Mouse (Mus musculus): Measurements from ENCODE around the gene Frk. TPM values are rescaled to one million over a fixed set of nuclear protein-coding genes. Genes with fewer than 3 reads are reported as not detected.

The Frk gene
- polyA plus RNA-seq, 1 experiment from 2014 or later = 21.9 TPM

DNA sequence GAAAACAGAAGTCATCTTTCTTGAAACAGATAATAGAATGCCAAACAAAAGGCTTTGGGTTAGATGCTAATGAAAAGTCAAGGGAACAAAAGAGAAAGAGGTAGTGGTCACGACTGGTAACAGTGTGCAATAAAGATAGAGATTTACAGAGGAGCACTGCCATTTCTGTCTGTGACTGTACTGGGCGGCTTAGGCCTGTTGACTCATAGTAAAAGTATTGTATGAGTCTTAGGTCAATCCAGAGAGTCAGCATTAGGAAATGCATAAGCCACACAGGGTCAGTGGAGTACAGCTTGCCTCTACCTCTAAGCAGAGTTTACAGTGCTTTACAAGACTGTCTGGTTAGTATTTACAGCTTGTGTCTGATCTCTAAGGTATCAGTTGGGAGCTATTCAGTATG is 24.6 kb downstream of the Frk start:
- Histone ChIP-seq H3K27ac (ENCODE audit: low read length) (no peak overlapping the region), H3K4me3 (ENCODE audit: low read length) (no peak overlapping the region), H3K36me3 (ENCODE audit: control insufficient read depth, insufficient read depth, low read length) (no peaks in the 10 kb centered on the region), H3K9me3 (ENCODE audit: control insufficient read depth, low read length) (no peaks in the 10 kb centered on the region), H3K4me2 (ENCODE audit: low read depth, low read length) (no peak overlapping the region), H3K27me3 (replicated peaks; ENCODE audit: control insufficient read depth, insufficient read depth, low read length) (no peaks in the 10 kb centered on the region), H3K9ac (ENCODE audit: low read depth, low read length) (no peak overlapping the region), H3K4me1 (ENCODE audit: control insufficient read depth, insufficient read depth, low read length) (no peaks in the 10 kb centered on the region; the same call in 1 of the 2 replicates)
- WGBS = 61% methylated on average over 2 of the region's 2 CpGs
- peak; percentile 34; the same call in 1 of the 2 replicates for ATAC-seq

DNA sequence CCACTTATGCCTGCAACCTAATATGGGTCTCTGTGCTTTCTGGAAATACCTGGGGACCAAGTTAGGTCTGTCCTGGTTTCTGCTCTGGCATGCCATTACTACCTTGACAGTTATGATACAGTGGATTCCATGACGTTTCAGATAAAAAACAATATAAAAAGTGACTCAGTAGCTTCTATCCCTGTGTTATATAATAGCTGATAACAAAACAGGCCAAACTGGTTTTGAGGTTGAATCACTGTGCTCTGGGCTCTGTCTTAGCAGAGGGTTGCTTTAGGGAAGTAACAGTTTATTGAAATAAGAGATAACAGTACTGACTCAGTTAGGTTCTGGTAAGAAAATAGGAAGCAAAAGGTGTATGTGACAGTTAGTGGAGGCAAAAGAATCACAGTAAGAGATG is 25.4 kb downstream of the Frk start:
- H3K36me3 ChIP-seq (ENCODE audit: control insufficient read depth, insufficient read depth, low read length) = no peaks in the 10 kb centered on the region
- no peaks in the 10 kb centered on the region for H3K9me3 ChIP-seq (ENCODE audit: control insufficient read depth, low read length)
- peak; percentile 93 for ATAC-seq
- whole genome bisulfite sequencing = 41% methylated on average over 1 of the region's 1 CpGs
- no peak overlapping the region for H3K4me2 ChIP-seq (ENCODE audit: low read depth, low read length)
- no peak overlapping the region for H3K4me3 ChIP-seq (ENCODE audit: low read length)
- no peaks in the 10 kb centered on the region for H3K27me3 ChIP-seq (replicated peaks; ENCODE audit: control insufficient read depth, insufficient read depth, low read length)
- peaks cover 3% of the 10 kb centered on the region; the same call in 1 of the 2 replicates for H3K4me1 ChIP-seq (ENCODE audit: control insufficient read depth, insufficient read depth, low read length)
- no peak overlapping the region for H3K27ac ChIP-seq (ENCODE audit: low read length)
- H3K9ac ChIP-seq (ENCODE audit: low read depth, low read length) = no peak overlapping the region

GRCm38 (mm10) chr10:34509256-34509655 is 26.1 kb downstream of the Frk start:
- H3K9me3 ChIP-seq (ENCODE audit: control insufficient read depth, low read length) = no peaks in the 10 kb centered on the region
- no peak overlapping the region for H3K27ac ChIP-seq (ENCODE audit: low read length)
- H3K27me3 ChIP-seq (replicated peaks; ENCODE audit: control insufficient read depth, insufficient read depth, low read length) = no peaks in the 10 kb centered on the region
- H3K36me3 ChIP-seq (ENCODE audit: control insufficient read depth, insufficient read depth, low read length) = no peaks in the 10 kb centered on the region
- H3K4me1 ChIP-seq (ENCODE audit: control insufficient read depth, insufficient read depth, low read length) = peaks cover 3% of the 10 kb centered on the region; the same call in 1 of the 2 replicates
- no peak overlapping the region for H3K4me2 ChIP-seq (ENCODE audit: low read depth, low read length)
- WGBS = 76% methylated on average over 2 of the region's 2 CpGs
- ATAC-seq = no peak
- H3K4me3 ChIP-seq (ENCODE audit: low read length) = no peak overlapping the region
- H3K9ac ChIP-seq (ENCODE audit: low read depth, low read length) = no peak overlapping the region

DNA sequence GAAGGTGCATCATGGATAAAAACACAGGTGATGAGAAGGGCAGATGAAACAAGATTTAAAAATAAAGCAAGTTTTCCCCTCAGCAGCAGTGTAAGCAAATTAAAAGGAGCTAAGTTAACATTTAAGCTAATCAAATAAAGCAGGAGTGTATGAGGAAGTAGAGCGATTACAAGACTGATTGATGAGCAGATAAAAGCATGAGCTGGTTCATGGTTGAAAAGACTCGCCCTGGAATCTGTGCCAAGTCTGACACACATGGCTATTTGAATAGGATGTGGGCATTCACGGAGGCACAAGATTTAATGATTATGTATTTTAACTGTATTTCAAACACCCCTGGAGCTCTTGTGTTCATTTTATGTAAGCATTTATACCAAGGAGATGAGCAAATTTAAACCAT is 28.0 kb downstream of the Frk start:
- ATAC-seq = peak; percentile 32; the same call in 1 of the 2 replicates
- Histone ChIP-seq H3K9me3 (ENCODE audit: control insufficient read depth, low read length) (no peaks in the 10 kb centered on the region), H3K27ac (ENCODE audit: low read length) (no peak overlapping the region), H3K36me3 (ENCODE audit: control insufficient read depth, insufficient read depth, low read length) (no peaks in the 10 kb centered on the region), H3K9ac (ENCODE audit: low read depth, low read length) (no peak overlapping the region), H3K4me2 (ENCODE audit: low read depth, low read length) (no peak overlapping the region), H3K4me1 (ENCODE audit: control insufficient read depth, insufficient read depth, low read length) (peaks cover 3% of the 10 kb centered on the region; the same call in 1 of the 2 replicates), H3K4me3 (ENCODE audit: low read length) (no peak overlapping the region), H3K27me3 (replicated peaks; ENCODE audit: control insufficient read depth, insufficient read depth, low read length) (no peaks in the 10 kb centered on the region)
- 46% methylated on average over 3 of the region's 3 CpGs for WGBS

DNA sequence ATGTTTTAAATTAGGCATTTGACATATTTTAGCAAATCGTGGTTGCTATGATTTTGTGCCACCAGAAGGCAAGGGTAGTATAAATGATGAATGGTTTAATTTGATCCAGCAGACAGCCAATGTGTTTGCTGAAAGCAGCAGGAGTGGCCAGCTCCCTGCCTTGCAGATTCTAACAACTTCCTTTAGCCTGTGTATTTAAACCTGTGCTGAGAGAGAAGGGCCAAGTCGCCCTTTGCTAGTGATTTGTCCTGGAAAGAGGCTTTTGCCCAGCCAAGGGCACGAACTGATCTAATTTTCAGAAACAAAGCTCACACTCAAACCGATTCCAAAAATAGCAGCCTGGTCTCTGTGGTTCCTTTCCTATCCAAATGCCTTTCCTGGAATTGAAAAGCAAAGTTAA is 29.4 kb downstream of the Frk start:
- ATAC-seq = no peak
- Histone ChIP-seq H3K9me3 (ENCODE audit: control insufficient read depth, low read length) (no peaks in the 10 kb centered on the region), H3K27me3 (replicated peaks; ENCODE audit: control insufficient read depth, insufficient read depth, low read length) (no peaks in the 10 kb centered on the region), H3K4me3 (ENCODE audit: low read length) (no peak overlapping the region), H3K36me3 (ENCODE audit: control insufficient read depth, insufficient read depth, low read length) (no peaks in the 10 kb centered on the region), H3K4me2 (ENCODE audit: low read depth, low read length) (no peak overlapping the region), H3K9ac (ENCODE audit: low read depth, low read length) (no peak overlapping the region), H3K27ac (ENCODE audit: low read length) (no peak overlapping the region), H3K4me1 (ENCODE audit: control insufficient read depth, insufficient read depth, low read length) (peaks cover 3% of the 10 kb centered on the region; the same call in 1 of the 2 replicates)
- WGBS = 17% methylated on average over 4 of the region's 4 CpGs

DNA sequence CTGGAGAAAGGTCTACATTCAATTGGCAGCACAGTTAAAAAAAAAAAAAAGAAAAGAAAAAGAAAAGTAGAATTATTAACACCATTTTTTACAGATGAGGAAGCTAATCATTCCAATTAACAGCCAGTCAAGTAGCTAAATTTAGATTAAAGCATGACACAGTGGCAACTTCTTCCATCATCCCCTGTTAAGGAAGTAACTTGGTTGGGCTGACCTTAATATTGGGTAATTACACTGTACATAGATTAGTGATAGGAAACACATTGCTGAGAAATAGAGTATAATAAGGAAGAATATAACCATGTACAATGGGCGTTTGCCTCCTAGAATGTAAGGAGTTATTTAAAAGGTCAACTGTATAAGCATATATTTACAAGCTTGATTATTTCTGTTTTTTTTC is 42.4 kb downstream of the Frk start:
- Histone ChIP-seq H3K36me3 (ENCODE audit: control insufficient read depth, insufficient read depth, low read length) (no peaks in the 10 kb centered on the region), H3K9ac (ENCODE audit: low read depth, low read length) (no peak overlapping the region), H3K4me2 (ENCODE audit: low read depth, low read length) (no peak overlapping the region), H3K9me3 (ENCODE audit: control insufficient read depth, low read length) (no peaks in the 10 kb centered on the region), H3K4me3 (ENCODE audit: low read length) (no peak overlapping the region), H3K27ac (ENCODE audit: low read length) (no peak overlapping the region), H3K4me1 (ENCODE audit: control insufficient read depth, insufficient read depth, low read length) (no peaks in the 10 kb centered on the region), H3K27me3 (replicated peaks; ENCODE audit: control insufficient read depth, insufficient read depth, low read length) (no peaks in the 10 kb centered on the region)
- no peak for ATAC-seq
- 87% methylated on average over 1 of the region's 1 CpGs for WGBS

GRCm38 (mm10) chr10:34531766-34532165 is 48.6 kb downstream of the Frk start:
- Histone ChIP-seq H3K4me1 (ENCODE audit: control insufficient read depth, insufficient read depth, low read length) (no peaks in the 10 kb centered on the region; the same call in 1 of the 2 replicates), H3K36me3 (ENCODE audit: control insufficient read depth, insufficient read depth, low read length) (no peaks in the 10 kb centered on the region), H3K27ac (ENCODE audit: low read length) (no peak overlapping the region), H3K9ac (ENCODE audit: low read depth, low read length) (no peak overlapping the region), H3K27me3 (replicated peaks; ENCODE audit: control insufficient read depth, insufficient read depth, low read length) (no peaks in the 10 kb centered on the region), H3K4me2 (ENCODE audit: low read depth, low read length) (no peak overlapping the region), H3K4me3 (ENCODE audit: low read length) (no peak overlapping the region), H3K9me3 (ENCODE audit: control insufficient read depth, low read length) (no peaks in the 10 kb centered on the region)
- ATAC-seq = no peak
- 74% methylated on average over 1 of the region's 1 CpGs for WGBS

GRCm38 (mm10) chr10:34532507-34532906 is 49.3 kb downstream of the Frk start:
- H3K4me1 ChIP-seq (ENCODE audit: control insufficient read depth, insufficient read depth, low read length) = no peaks in the 10 kb centered on the region; the same call in 1 of the 2 replicates
- ATAC-seq = no peak
- 76% methylated on average over 1 of the region's 1 CpGs for WGBS
- H3K36me3 ChIP-seq (ENCODE audit: control insufficient read depth, insufficient read depth, low read length) = no peaks in the 10 kb centered on the region
- no peak overlapping the region for H3K27ac ChIP-seq (ENCODE audit: low read length)
- no peak overlapping the region for H3K9ac ChIP-seq (ENCODE audit: low read depth, low read length)
- H3K9me3 ChIP-seq (ENCODE audit: control insufficient read depth, low read length) = no peaks in the 10 kb centered on the region
- no peaks in the 10 kb centered on the region for H3K27me3 ChIP-seq (replicated peaks; ENCODE audit: control insufficient read depth, insufficient read depth, low read length)
- no peak overlapping the region for H3K4me3 ChIP-seq (ENCODE audit: low read length)
- no peak overlapping the region for H3K4me2 ChIP-seq (ENCODE audit: low read depth, low read length)

- 81% methylated on average over 2 of the region's 2 CpGs for WGBS
Measured at GRCm38 (mm10) chr10:34540687-34541086, 57.5 kb downstream of the Frk start.

More at GRCm38 (mm10) chr10:34540687-34541086, 57.5 kb downstream of the Frk start:
- Histone ChIP-seq H3K27me3 (replicated peaks; ENCODE audit: control insufficient read depth, insufficient read depth, low read length) (no peaks in the 10 kb centered on the region), H3K4me2 (ENCODE audit: low read depth, low read length) (no peak overlapping the region), H3K4me1 (ENCODE audit: control insufficient read depth, insufficient read depth, low read length) (no peaks in the 10 kb centered on the region), H3K27ac (ENCODE audit: low read length) (no peak overlapping the region), H3K9me3 (ENCODE audit: control insufficient read depth, low read length) (no peaks in the 10 kb centered on the region), H3K9ac (ENCODE audit: low read depth, low read length) (no peak overlapping the region), H3K4me3 (ENCODE audit: low read length) (no peak overlapping the region), H3K36me3 (ENCODE audit: control insufficient read depth, insufficient read depth, low read length) (no peaks in the 10 kb centered on the region)
- ATAC-seq = no peak
